Mouse (Mus musculus) MEL (cell line): Measurements from ENCODE around the gene Ovch2. TPM values are rescaled to one million over a fixed set of nuclear protein-coding genes. Genes with fewer than 3 reads are reported as not detected.

Experiments used
- DNase-seq: peaks from one replicate; pipeline ENCODE4 v3.0.0; 2011; ENCODE audit warnings: low read depth, low spot score
- H3K27ac ChIP-seq: 2 replicates; pipeline ENCODE4 v1.5.1; 2012; ENCODE audit warnings: low read depth, mild to moderate bottlenecking, control low read depth, low read length, moderate library complexity; ENCODE audit not compliant: control insufficient read depth
- H3K27me3 ChIP-seq, 2 experiments: fragments of 150-350 bp in 1 of 2; sonication (generic) in 1 of 2; 2 replicates each; pipeline ENCODE4 v1.6.1; 2012; ENCODE audit warnings: low read length in 2 of 2, mild to moderate bottlenecking in 2 of 2, improper control_type of control experiment in 1 of 2, moderate library complexity in 1 of 2; ENCODE audit not compliant: insufficient read depth in 2 of 2, control insufficient read depth in 1 of 2
- H3K36me3 ChIP-seq, 2 experiments: 2 replicates each; pipeline ENCODE4 v1.6.1; 2012 to 2014; ENCODE audit warnings: low read length in 2 of 2, improper control_type of control experiment in 1 of 2, inconsistent platforms in 1 of 2, mild to moderate bottlenecking in 1 of 2; ENCODE audit not compliant: insufficient read depth in 2 of 2, control insufficient read depth in 1 of 2
- H3K4me1 ChIP-seq, 2 experiments: fragments of 150-350 bp in 1 of 2; sonication (generic) in 1 of 2; 2 replicates each; pipeline ENCODE4 v1.6.1; 2012; ENCODE audit warnings: low read length in 2 of 2, improper control_type of control experiment in 1 of 2, mild to moderate bottlenecking in 1 of 2; ENCODE audit not compliant: insufficient read depth in 2 of 2, control insufficient read depth in 1 of 2
- H3K4me3 ChIP-seq, 2 experiments: fragments of 150-350 bp in 1 of 2; sonication (generic) in 1 of 2; 2 replicates each; pipeline ENCODE4 v1.5.1; 2012; ENCODE audit warnings: low read depth in 2 of 2, low read length in 2 of 2, mild to moderate bottlenecking in 2 of 2, moderate library complexity in 2 of 2, control low read depth in 1 of 2, improper control_type of control experiment in 1 of 2; ENCODE audit not compliant: control insufficient read depth in 1 of 2, insufficient read depth in 1 of 2
- H3K79me2 ChIP-seq: 2 replicates; pipeline ENCODE4 v1.6.1; 2012; ENCODE audit warnings: mild to moderate bottlenecking, low read length, moderate library complexity; ENCODE audit not compliant: control insufficient read depth, poor library complexity, insufficient read depth
- H3K9ac ChIP-seq: 2 replicates; pipeline ENCODE4 v1.6.1; 2012; ENCODE audit warnings: low read depth, mild to moderate bottlenecking, control low read depth, low read length, moderate library complexity; ENCODE audit not compliant: control insufficient read depth, poor library complexity, severe bottlenecking
- H3K9me3 ChIP-seq: fragments of 150-350 bp; sonication (generic); replicated peaks from 2 replicates; pipeline ENCODE4 v1.6.1; 2012; ENCODE audit warnings: mild to moderate bottlenecking, low read length, improper control_type of control experiment, moderate library complexity; ENCODE audit not compliant: insufficient read depth
- CTCF ChIP-seq, 3 experiments: IDR thresholded peaks in 2 of 3; conservative IDR thresholded peaks in 1 of 3; 2 replicates each; pipeline ENCODE4 v1.5.1; 2011 to 2012; ENCODE audit warnings: low read length in 3 of 3, low read depth in 2 of 3, mild to moderate bottlenecking in 2 of 3, improper control_type of control experiment in 1 of 3, inconsistent platforms in 1 of 3, mixed read lengths in 1 of 3, moderate library complexity in 1 of 3; ENCODE audit not compliant: control insufficient read depth in 1 of 3, insufficient read depth in 1 of 3, poor library complexity in 1 of 3, severe bottlenecking in 1 of 3
- ELF1 ChIP-seq: IDR thresholded peaks from 2 replicates; pipeline ENCODE4 v1.6.1; 2014; ENCODE audit warnings: low read depth, mild to moderate bottlenecking, inconsistent platforms, low read length, improper control_type of control experiment, moderate library complexity
- EP300 ChIP-seq, 2 experiments: IDR thresholded peaks; 2 replicates each; pipeline ENCODE4 v1.6.1; 2011; ENCODE audit warnings: improper control_type of control experiment in 2 of 2, low read length in 2 of 2, low read depth in 1 of 2, mild to moderate bottlenecking in 1 of 2
- GABPA ChIP-seq: IDR thresholded peaks from 2 replicates; pipeline ENCODE4 v1.6.1; 2012; ENCODE audit warnings: low read depth, mild to moderate bottlenecking, inconsistent platforms, low read length, improper control_type of control experiment, moderate library complexity
- HCFC1 ChIP-seq: IDR thresholded peaks from 2 replicates; pipeline ENCODE4 v1.6.1; 2012; ENCODE audit warnings: low read depth, mild to moderate bottlenecking, inconsistent platforms, low read length, improper control_type of control experiment, moderate library complexity
- JUND ChIP-seq: IDR thresholded peaks from 2 replicates; pipeline ENCODE4 v1.6.1; 2011; ENCODE audit warnings: low read depth, mild to moderate bottlenecking, improper control_type of control experiment, low read length
- KAT2A ChIP-seq: conservative IDR thresholded peaks from 2 replicates; pipeline ENCODE4 v1.6.1; 2012; ENCODE audit warnings: low read depth, low read length, improper control_type of control experiment, inconsistent platforms
- MAFK ChIP-seq: IDR thresholded peaks from 2 replicates; pipeline ENCODE4 v1.6.1; 2011; ENCODE audit warnings: low read depth, mild to moderate bottlenecking, low read length, improper control_type of control experiment, borderline replicate concordance
- MXI1 ChIP-seq: IDR thresholded peaks from 2 replicates; pipeline ENCODE4 v1.6.1; 2011; ENCODE audit warnings: mild to moderate bottlenecking, low read depth, low read length, improper control_type of control experiment
- NELFE ChIP-seq: IDR thresholded peaks from 2 replicates; pipeline ENCODE4 v1.6.1; 2011; ENCODE audit warnings: low read depth, low read length, improper control_type of control experiment
- NRF1 ChIP-seq: IDR thresholded peaks from 2 replicates; pipeline ENCODE4 v1.6.1; 2014; ENCODE audit warnings: low read depth, mild to moderate bottlenecking, inconsistent platforms, low read length, improper control_type of control experiment, moderate library complexity; ENCODE audit not compliant: poor library complexity, insufficient read depth, severe bottlenecking
- POLR2A ChIP-seq, 2 experiments: IDR thresholded peaks; 2 replicates each; pipeline ENCODE4 v1.6.1; 2011 to 2012; ENCODE audit warnings: low read length in 2 of 2, mild to moderate bottlenecking in 2 of 2, control low read depth in 1 of 2, improper control_type of control experiment in 1 of 2, low read depth in 1 of 2, moderate library complexity in 1 of 2; ENCODE audit not compliant: control insufficient read depth in 1 of 2, insufficient read depth in 1 of 2, poor library complexity in 1 of 2
- RAD21 ChIP-seq: IDR thresholded peaks from 2 replicates; pipeline ENCODE4 v1.6.1; 2011; ENCODE audit warnings: mild to moderate bottlenecking, low read depth, low read length, improper control_type of control experiment
- RCOR1 ChIP-seq: IDR thresholded peaks from 2 replicates; pipeline ENCODE4 v1.6.1; 2012; ENCODE audit warnings: low read depth, mild to moderate bottlenecking, inconsistent platforms, low read length, improper control_type of control experiment
- SIN3A ChIP-seq: IDR thresholded peaks from 2 replicates; pipeline ENCODE4 v1.6.1; 2012; ENCODE audit warnings: low read length, improper control_type of control experiment, inconsistent platforms
- SMC3 ChIP-seq: IDR thresholded peaks from 2 replicates; pipeline ENCODE4 v1.6.1; 2011; ENCODE audit warnings: low read depth, low read length, improper control_type of control experiment
- TBP ChIP-seq: IDR thresholded peaks from 2 replicates; pipeline ENCODE4 v1.8.0; 2011; ENCODE audit warnings: low read depth, low read length, improper control_type of control experiment
- USF1 ChIP-seq: IDR thresholded peaks from 2 replicates; pipeline ENCODE4 v1.6.1; 2014; ENCODE audit warnings: low read depth, mild to moderate bottlenecking, inconsistent platforms, low read length, improper control_type of control experiment, moderate library complexity
- ZKSCAN1 ChIP-seq: IDR thresholded peaks from 2 replicates; pipeline ENCODE4 v1.6.1; 2012; ENCODE audit warnings: low read depth, mild to moderate bottlenecking, inconsistent platforms, low read length, improper control_type of control experiment, moderate library complexity
- ZMIZ1 ChIP-seq: IDR thresholded peaks from 2 replicates; pipeline ENCODE4 v1.6.1; 2012; ENCODE audit warnings: low read depth, mild to moderate bottlenecking, inconsistent platforms, low read length, improper control_type of control experiment, moderate library complexity
- polyA plus RNA-seq, 2 experiments: library from polyadenylated mRNA; stranded (reverse) in 1 of 2; unstranded in 1 of 2; fragments of >175 nt in 1 of 2; fragments of >200 nt in 1 of 2; gene quantifications; 2 replicates each; pipeline versions ENCODE4 v1.2.1 to v1.2.4; 2012; ENCODE audit warnings: low replicate concordance in 2 of 2, low read depth in 1 of 2; ENCODE audit not compliant: insufficient read length in 2 of 2, insufficient read depth in 1 of 2, missing spikeins in 1 of 2
- total RNA-seq: library from RNA; depleted of rRNA; stranded (reverse); fragments of 300-350 nt; gene quantifications from 2 replicates; pipeline ENCODE4 v1.2.3, GENCODE M21; 2012

Gene Ovch2
- total and polyA plus RNA-seq, 3 experiments, result not detected

DNA sequence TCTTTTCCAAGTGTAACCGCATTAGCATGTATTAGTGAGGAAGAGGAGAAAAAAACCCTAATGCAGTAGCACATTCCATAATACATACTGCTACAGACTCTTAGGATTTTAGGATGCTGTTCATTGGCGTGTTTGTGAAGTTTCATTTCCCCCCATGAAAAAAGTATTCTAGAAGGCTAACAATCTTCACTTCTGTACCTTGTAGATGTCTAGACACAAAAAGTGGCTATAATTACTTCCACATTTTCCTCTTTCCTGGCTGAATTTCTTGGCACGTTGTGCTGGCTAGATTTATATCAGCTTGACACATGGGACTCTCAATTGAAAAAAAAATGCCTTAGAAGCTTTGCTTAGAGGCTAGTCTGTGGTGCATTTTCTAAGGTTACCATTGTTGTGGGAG lies 1.1 kb upstream of the Ovch2 start:
- TF ChIP-seq CTCF (IDR thresholded peaks at IDR 0.05 in 2 of 3, conservative IDR thresholded peaks at IDR 0.05 in 1 of 3; ENCODE audit: control insufficient read depth in 1 of 3, insufficient read depth in 1 of 3, low read depth in 2 of 3, low read length in 3 of 3, poor library complexity in 1 of 3, severe bottlenecking in 1 of 3) (no peak), RAD21 (no peak), ZKSCAN1 (no peak), ZMIZ1 (no peak), POLR2A (IDR thresholded peaks at IDR 0.05; ENCODE audit: control insufficient read depth in 1 of 2, insufficient read depth in 1 of 2, low read depth in 1 of 2, low read length in 2 of 2, poor library complexity in 1 of 2) (no peak), KAT2A (no peak), MXI1 (no peak), NELFE (no peak), USF1 (no peak), TBP (no peak), SIN3A (no peak)
- TF ChIP-seq, all 39 proteins: peak for 0
- H3K9ac ChIP-seq, result no peak overlapping the region
- H3K9me3 ChIP-seq, result no peaks in the 10 kb centered on the region
- H3K4me1 ChIP-seq, result no peaks in the 10 kb centered on the region
- no peaks in the 10 kb centered on the region for H3K27me3 ChIP-seq
- no peaks in the 10 kb centered on the region for H3K79me2 ChIP-seq
- no peaks in the 10 kb centered on the region for H3K36me3 ChIP-seq
- no peak overlapping the region for H3K27ac ChIP-seq
- no peak for DNase-seq
- no peak overlapping the region for H3K4me3 ChIP-seq

DNA sequence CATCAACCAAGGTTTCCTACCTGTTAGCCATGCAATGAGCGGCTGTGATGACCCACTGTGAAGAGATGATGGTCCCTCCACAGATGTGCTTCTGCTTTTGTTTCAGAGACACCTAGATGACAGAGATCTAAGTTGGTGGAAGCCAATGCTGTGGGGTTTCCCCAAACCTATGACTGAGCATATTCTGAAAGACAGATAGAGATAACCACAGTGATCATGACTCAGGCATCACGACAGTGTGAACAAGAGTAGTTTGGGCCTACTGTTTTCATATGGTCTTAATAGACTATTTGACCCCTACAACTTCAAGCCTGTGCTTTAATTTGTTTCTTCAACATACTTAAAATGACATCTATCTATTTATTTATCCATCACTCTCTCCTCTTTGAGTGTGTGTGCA lies 4.5 kb downstream of the Ovch2 start:
- no peaks in the 10 kb centered on the region for H3K79me2 ChIP-seq
- no peaks in the 10 kb centered on the region for H3K36me3 ChIP-seq
- no peak for DNase-seq
- no peak overlapping the region for H3K9ac ChIP-seq
- H3K9me3 ChIP-seq, result no peaks in the 10 kb centered on the region
- no peak overlapping the region for H3K4me3 ChIP-seq
- TF ChIP-seq NELFE (no peak), JUND (no peak), USF1 (no peak), NRF1 (no peak), EP300 (IDR thresholded peaks at IDR 0.05; ENCODE audit: low read depth in 1 of 2, low read length in 2 of 2) (no peak), SMC3 (no peak), ZMIZ1 (no peak), RCOR1 (no peak), KAT2A (no peak), ELF1 (no peak), SIN3A (no peak), MAFK (no peak), GABPA (no peak), ZKSCAN1 (no peak), HCFC1 (no peak)
- TF ChIP-seq, all 39 proteins: peak for 0
- Histone ChIP-seq H3K27ac (no peak overlapping the region), H3K27me3 (no peaks in the 10 kb centered on the region), H3K4me1 (no peaks in the 10 kb centered on the region)
